8 mouse cellular contexts compared by ENCODE assay signal in the genomic region with DNA sequence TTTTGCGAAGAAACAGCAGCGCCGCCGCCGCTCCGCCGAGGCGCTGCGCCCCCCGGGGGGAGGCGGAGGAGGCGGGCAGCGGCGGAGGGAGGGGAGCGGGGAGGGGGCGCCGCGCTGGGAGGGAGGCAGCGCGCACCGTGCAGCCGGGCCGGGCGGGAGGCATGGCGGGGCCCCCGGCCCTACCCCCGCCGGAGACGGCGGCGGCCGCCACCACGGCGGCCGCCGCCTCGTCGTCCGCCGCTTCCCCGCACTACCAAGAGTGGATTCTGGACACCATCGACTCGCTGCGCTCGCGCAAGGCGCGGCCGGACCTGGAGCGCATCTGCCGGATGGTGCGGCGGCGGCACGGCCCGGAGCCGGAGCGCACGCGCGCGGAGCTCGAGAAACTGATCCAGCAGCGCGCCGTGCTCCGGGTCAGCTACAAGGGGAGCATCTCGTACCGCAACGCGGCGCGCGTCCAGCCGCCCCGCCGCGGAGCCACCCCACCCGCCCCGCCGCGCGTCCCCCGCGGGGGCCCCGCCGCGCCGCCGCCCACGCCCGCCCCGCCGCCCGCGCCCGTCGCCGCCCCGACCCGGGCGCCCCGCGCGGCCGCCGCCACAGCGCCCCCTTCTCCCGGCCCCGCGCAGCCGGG. TPM values are rescaled to one million over a fixed set of nuclear protein-coding genes. Genes with fewer than 3 reads are reported as not detected.
DNase-seq lines count a peak whose midpoint lies in the region; ATAC-seq lines count a peak whose summit lies in the region.

A gene (plus strand): TSS at position 162 of the 631 bp plus-strand sequence.

- H3K27me3 ChIP-seq in embryonic facial prominence, embryonic 10.5 days (replicated peaks; ENCODE audit: low read depth, poor library complexity, severe bottlenecking): peaks cover 38% of the 10 kb centered on the region
- peaks cover 35% of the 10 kb centered on the region for H3K27me3 ChIP-seq in heart, embryonic 10.5 days (ENCODE audit: insufficient read depth, poor library complexity, severe bottlenecking)
- no peaks in the 10 kb centered on the region for H3K27me3 ChIP-seq in kidney, embryonic 16.5 days (ENCODE audit: insufficient read depth, low read length)
- no peaks in the 10 kb centered on the region for H3K27me3 ChIP-seq in liver, embryonic 16.5 days (ENCODE audit: control insufficient read depth, insufficient read depth, low read depth, low read length)
- 0 out of 2 replicates have a peak, but pooled peaks cover 6% of the 10 kb centered on the region for H3K27me3 ChIP-seq in neural tube, embryonic 14.5 days (ENCODE audit: control insufficient read depth, insufficient read depth, low read length)

- H3K4me1 ChIP-seq in embryonic facial prominence, embryonic 10.5 days: peaks cover 43% of the 10 kb centered on the region
- peaks cover 34% of the 10 kb centered on the region for H3K4me1 ChIP-seq in heart, embryonic 10.5 days
- peaks cover 24% of the 10 kb centered on the region for H3K4me1 ChIP-seq in kidney, embryonic 16.5 days (ENCODE audit: insufficient read depth, low read length)
- H3K4me1 ChIP-seq in liver, embryonic 16.5 days (ENCODE audit: control insufficient read depth, low read depth, low read length): peaks cover 42% of the 10 kb centered on the region
- peaks cover 13% of the 10 kb centered on the region for H3K4me1 ChIP-seq in neural tube, embryonic 14.5 days (ENCODE audit: control insufficient read depth, insufficient read depth, low read length)

- 7% methylated on average over 108 of the region's 112 CpGs for WGBS in embryonic facial prominence, embryonic 10.5 days
- WGBS in heart, embryonic 10.5 days: 10% methylated on average over 107 of the region's 112 CpGs
- WGBS in kidney, embryonic 16.5 days: 0% methylated on average over 31 of the region's 112 CpGs
- 0% methylated on average over 73 of the region's 112 CpGs for WGBS in liver, embryonic 16.5 days (ENCODE audit: insufficient replicate concordance)
- WGBS in neural tube, embryonic 14.5 days: 0% methylated on average over 27 of the region's 112 CpGs

- DNase-seq in B cell, adult 2 months: peak; percentile 56 to 59
- DNase-seq in ZHBTc4 (ENCODE audit: low read depth, low spot score): peak; percentile 79
- DNase-seq in embryonic facial prominence, embryonic 10.5 days (ENCODE audit: low spot score): peak; percentile 73
- DNase-seq in heart, embryonic 10.5 days (ENCODE audit: low spot score): no peak
- DNase-seq in yolk sac, embryonic 10.5 days (ENCODE audit: low spot score): peak; percentile 58

- peak within 1 kb of the TSS; percentile 96 for H3K27ac ChIP-seq in embryonic facial prominence, embryonic 10.5 days (replicated peaks)
- peak within 1 kb of the TSS; percentile 95 for H3K27ac ChIP-seq in heart, embryonic 10.5 days
- H3K27ac ChIP-seq in kidney, embryonic 16.5 days (ENCODE audit: low read length): peak within 1 kb of the TSS; percentile 97
- H3K27ac ChIP-seq in liver, embryonic 16.5 days (ENCODE audit: low read length): peak within 1 kb of the TSS; percentile 86
- H3K27ac ChIP-seq in neural tube, embryonic 14.5 days (ENCODE audit: low read depth, low read length): peak within 1 kb of the TSS; percentile 91

- peak within 1 kb of the TSS; percentile 83 for H3K4me2 ChIP-seq in kidney, embryonic 16.5 days (replicated peaks; ENCODE audit: low read depth, low read length)
- H3K4me2 ChIP-seq in liver, embryonic 16.5 days (ENCODE audit: low read depth, low read length): peak within 1 kb of the TSS; percentile 93
- peak within 1 kb of the TSS; percentile 72 for H3K4me2 ChIP-seq in neural tube, embryonic 14.5 days (ENCODE audit: low read depth, low read length)

- H3K4me3 ChIP-seq in embryonic facial prominence, embryonic 10.5 days: peak within 1 kb of the TSS; percentile 87
- H3K4me3 ChIP-seq in heart, embryonic 10.5 days: peak within 1 kb of the TSS; percentile 82
- peak within 1 kb of the TSS; percentile 78 for H3K4me3 ChIP-seq in kidney, embryonic 16.5 days (ENCODE audit: low read length)
- peak within 1 kb of the TSS; percentile 88 for H3K4me3 ChIP-seq in liver, embryonic 16.5 days (ENCODE audit: low read depth, low read length)
- peak within 1 kb of the TSS; percentile 75 for H3K4me3 ChIP-seq in neural tube, embryonic 14.5 days (ENCODE audit: low read depth, low read length)

- H3K36me3 ChIP-seq in embryonic facial prominence, embryonic 10.5 days (replicated peaks): peaks cover 62% of the 10 kb centered on the region
- peaks cover 56% of the 10 kb centered on the region for H3K36me3 ChIP-seq in heart, embryonic 10.5 days
- peaks cover 24% of the 10 kb centered on the region for H3K36me3 ChIP-seq in kidney, embryonic 16.5 days (ENCODE audit: insufficient read depth, low read length)
- H3K36me3 ChIP-seq in liver, embryonic 16.5 days (ENCODE audit: control insufficient read depth, insufficient read depth): peaks cover 28% of the 10 kb centered on the region
- peaks cover 11% of the 10 kb centered on the region; the same call in 1 of the 2 replicates for H3K36me3 ChIP-seq in neural tube, embryonic 14.5 days (ENCODE audit: control insufficient read depth, insufficient read depth, low read length)

- 0 out of 2 replicates have a peak, but pooled peaks have one; percentile 7 for ATAC-seq in kidney, embryonic 16.5 days (ENCODE audit: low FRiP score, low TSS enrichment)
- peak; percentile 5 for ATAC-seq in liver, embryonic 16.5 days (ENCODE audit: low read depth)
- peak; percentile 28; the same call in 1 of the 2 replicates for ATAC-seq in neural tube, embryonic 14.5 days (ENCODE audit: low read depth)

- peak within 1 kb of the TSS; percentile 88 for H3K9ac ChIP-seq in kidney, embryonic 16.5 days (replicated peaks; ENCODE audit: low read length)
- H3K9ac ChIP-seq in liver, embryonic 16.5 days (ENCODE audit: low read depth, low read length): peak within 1 kb of the TSS; percentile 90
- H3K9ac ChIP-seq in neural tube, embryonic 14.5 days (replicated peaks; ENCODE audit: low read depth, low read length): peak within 1 kb of the TSS; percentile 85

- H3K9me3 ChIP-seq in embryonic facial prominence, embryonic 10.5 days: no peaks in the 10 kb centered on the region
- H3K9me3 ChIP-seq in heart, embryonic 10.5 days: no peaks in the 10 kb centered on the region
- no peaks in the 10 kb centered on the region for H3K9me3 ChIP-seq in kidney, embryonic 16.5 days (ENCODE audit: low read length)
- no peaks in the 10 kb centered on the region for H3K9me3 ChIP-seq in liver, embryonic 16.5 days (replicated peaks; ENCODE audit: control insufficient read depth, low read length)
- H3K9me3 ChIP-seq in neural tube, embryonic 14.5 days (ENCODE audit: control insufficient read depth, low read length): no peaks in the 10 kb centered on the region

RNA-seq across cellular contexts. Expression of the gene that starts here (rescaled TPM):
- 12.1 and 12.2 TPM in 2 replicates for polyA plus RNA-seq in embryonic facial prominence, embryonic 10.5 days (2016; fragmentation: Nextera tagmentation; extraction: Ambion mirVana)
- polyA plus RNA-seq in heart, embryonic 10.5 days (2016; fragmentation: Nextera tagmentation; extraction: Ambion mirVana): 5.0 and 10.7 TPM in 2 replicates
- 9.4 and 11.6 TPM in 2 replicates for polyA plus RNA-seq in kidney, embryonic 16.5 days (2015; fragmentation: Nextera tagmentation; extraction: Ambion mirVana)
- 3.6 and 3.9 TPM in 2 replicates for polyA plus RNA-seq in liver, embryonic 16.5 days (2015; fragmentation: Nextera tagmentation; extraction: Ambion mirVana)
- 13.6 and 14.8 TPM in 2 replicates for polyA plus RNA-seq in neural tube, embryonic 14.5 days (2014; fragmentation: Nextera tagmentation; extraction: Ambion mirVana)
